Mouse (Mus musculus) liver (tissue): ENCODE measurements around the gene Ace.

Source experiments
- DNase-seq: peaks from one replicate; pipeline ENCODE4 v3.0.0-alpha.2; 2020; ENCODE audit warnings: mixed read lengths

Gene Ace

GRCm38 (mm10) chr11:105946694-105947154 lies 21.0 kb upstream of the Ace start:
- DNase-seq: peak; percentile 18

- no peak for DNase-seq
These were observed 19.5 kb upstream of the Ace start for GRCm38 (mm10) chr11:105948255-105948654.

GRCm38 (mm10) chr11:105950519-105950918 lies 17.2 kb upstream of the Ace start:
- DNase-seq: no peak

DNA sequence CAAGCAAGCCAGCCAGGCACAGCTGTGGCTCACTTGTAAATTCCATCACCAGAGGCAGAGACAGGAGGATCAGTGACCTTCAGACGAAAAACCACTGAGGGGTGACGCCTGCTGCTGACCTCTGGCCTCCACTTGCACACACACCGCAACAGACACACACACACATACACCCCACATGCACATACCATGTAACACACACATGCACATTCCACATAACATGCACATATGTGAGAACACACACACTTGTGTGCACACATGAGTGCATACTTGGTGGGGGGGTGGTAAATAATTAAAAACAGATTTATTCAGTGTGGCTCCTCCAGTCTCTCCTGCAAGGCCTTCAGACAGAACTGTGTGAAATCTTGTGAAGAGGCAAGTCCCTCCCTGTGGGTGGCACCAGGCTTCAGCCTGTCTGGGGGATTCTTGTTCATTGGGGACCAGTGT lies 16.1 kb upstream of the Ace start:
- no peak for DNase-seq

DNA sequence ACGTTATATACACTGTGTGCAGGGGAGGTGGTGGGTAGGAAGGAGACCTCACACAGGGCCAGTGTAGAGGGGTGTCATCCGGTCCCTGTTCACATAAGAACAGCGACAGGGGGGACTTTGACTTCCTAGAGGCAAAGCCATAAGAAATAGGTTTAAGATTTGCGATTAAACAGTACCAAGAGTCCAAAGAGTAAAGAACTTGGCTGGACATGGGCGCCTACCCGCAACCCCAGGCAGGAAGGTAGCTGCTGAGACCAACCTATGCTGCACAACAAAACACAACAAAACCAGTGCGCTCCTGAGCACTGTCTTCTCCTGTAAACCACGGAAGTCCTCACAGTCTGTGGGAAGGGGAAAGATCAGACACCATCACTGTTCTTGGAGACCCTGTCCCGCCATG lies 15.6 kb upstream of the Ace start:
- no peak for DNase-seq

GRCm38 (mm10) chr11:105952911-105953386 lies 14.8 kb upstream of the Ace start, which contains the start of gene Cyb561:
Gene Cyb561, minus strand, starts transcription at chr11:105953336.
- DNase-seq: no peak

DNA sequence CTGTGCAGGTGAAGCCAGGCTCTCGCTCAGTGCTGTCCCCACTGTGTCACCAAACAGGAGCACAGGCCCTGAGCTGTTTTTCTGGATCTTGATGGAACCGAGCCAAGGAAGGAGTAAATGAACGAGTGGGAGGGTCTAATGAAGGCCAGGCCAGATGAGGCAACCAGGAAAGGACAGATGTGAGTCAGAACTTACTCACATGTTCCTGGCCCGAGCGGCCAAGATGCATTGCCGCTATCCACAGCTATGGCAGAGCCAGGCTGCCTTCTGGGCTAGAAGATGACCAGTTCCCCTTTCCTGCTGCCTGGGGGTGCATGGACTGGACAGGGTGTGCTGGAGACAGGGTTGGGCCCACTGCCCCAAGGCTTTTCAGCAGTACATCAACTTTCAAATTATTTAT lies 14.3 kb upstream of the Ace start:
- DNase-seq: no peak

DNA sequence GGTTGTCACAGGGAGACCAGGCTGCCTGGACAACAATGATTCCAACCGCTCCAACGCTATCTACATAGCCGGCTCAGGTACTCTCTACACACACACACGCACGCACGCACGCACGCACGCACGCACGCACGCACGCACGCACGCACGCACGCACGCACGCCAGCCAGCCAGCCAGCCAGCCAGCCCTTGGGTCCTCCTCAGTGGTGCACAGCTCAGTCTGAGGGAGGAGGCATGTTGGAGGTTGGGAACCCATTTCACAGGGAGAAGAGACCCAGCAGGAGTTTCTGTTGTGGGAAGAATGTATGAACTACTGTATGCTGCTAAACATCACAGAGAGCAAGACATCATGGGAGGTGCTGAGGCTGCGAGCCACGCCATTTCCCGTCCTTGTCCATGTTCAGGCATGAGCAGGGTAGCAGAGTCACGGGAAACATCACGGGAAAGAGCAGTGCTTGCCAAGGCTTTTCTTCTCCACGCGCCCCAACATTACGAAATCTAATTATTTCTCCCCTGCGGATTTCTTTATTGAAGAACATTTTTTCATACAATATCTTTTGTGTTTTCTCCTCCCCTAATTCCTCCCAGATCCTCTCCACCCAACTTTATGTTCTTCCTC lies 11.8 kb upstream of the Ace start:
- DNase-seq: no peak

- DNase-seq: no peak
These were observed 10.2 kb upstream of the Ace start for GRCm38 (mm10) chr11:105957501-105957900.

- no peak for DNase-seq
These were observed 9.2 kb upstream of the Ace start for GRCm38 (mm10) chr11:105958566-105958965.

DNA sequence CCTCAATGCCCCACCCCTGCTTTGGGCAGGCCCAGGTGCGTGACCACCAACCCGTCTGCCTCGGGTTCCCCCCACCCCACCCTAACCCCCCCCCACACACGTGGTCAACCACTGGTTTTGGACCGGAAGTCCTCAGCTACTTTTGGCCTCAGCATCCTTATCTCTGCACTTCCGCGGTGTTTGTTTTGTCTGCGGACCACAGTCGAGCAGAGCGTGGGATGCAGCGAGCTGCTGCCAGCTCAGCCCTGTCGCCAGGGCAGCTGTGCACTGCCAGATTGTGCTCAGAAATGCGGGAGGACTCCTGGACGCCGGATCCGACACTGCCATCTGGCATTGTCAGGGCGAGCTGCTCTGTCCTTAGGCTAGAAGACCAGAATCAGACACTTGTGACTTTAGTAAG lies 8.4 kb upstream of the Ace start:
- no peak for DNase-seq

DNA sequence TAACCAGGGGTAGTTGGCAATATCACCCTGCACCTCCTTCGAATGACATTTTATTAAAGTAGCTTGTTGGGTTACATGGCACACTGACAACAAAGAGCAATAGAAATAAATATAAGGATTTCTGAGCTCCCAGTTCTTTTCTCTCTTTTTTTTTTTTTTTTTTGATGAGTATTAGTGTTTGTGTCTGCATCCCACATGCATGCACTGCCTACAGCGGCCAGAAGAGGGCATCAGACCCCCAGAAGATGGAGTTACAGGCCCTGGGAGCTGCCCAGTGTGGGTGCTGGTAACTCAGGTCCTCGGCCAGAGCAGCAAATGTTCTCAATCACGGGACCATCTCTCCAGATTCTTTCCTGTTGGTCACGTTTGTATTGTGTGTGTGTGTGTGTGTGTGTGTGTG lies 3.1 kb upstream of the Ace start:
- DNase-seq: no peak

- DNase-seq: no peak
These were observed 1.5 kb upstream of the Ace start for GRCm38 (mm10) chr11:105966288-105966687.

GRCm38 (mm10) chr11:105968948-105969347 lies 1.2 kb downstream of the Ace start:
- DNase-seq: no peak

DNA sequence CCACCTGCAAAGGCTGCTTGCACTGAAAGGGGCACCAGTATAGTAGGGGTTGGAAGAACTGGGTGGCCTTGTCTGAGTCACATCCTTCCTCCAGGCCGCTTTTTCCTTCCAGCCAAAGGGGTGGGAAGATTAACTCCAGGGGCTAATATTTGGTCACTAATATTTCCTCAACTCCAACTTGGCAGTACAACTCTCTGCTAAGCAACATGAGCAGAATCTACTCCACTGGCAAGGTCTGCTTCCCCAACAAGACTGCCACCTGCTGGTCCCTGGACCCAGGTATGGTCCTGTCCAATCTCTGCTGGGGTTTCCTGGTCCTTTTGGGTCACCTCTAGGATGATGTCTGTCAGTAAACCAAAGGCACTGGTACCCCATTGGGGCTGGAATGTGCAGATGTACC lies 1.8 kb downstream of the Ace start:
- DNase-seq: no peak

DNA sequence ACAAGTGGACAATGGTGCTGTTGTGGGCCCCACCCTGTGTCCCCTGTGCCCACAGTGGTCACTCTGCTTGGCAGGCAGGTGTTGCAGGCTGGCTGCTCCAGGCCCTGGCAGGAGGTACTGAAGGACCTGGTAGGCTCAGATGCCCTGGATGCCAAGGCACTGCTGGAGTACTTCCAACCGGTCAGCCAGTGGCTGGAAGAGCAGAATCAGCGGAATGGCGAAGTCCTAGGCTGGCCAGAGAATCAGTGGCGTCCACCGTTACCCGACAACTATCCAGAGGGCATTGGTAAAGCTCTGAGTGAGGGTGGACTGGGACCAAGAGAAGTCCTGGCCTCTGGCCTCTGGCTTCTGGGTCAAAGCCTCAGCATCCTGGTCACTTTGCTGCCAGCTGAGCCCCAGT lies 6.8 kb downstream of the Ace start:
- no peak for DNase-seq

- DNase-seq: no peak
These were observed 7.3 kb downstream of the Ace start for GRCm38 (mm10) chr11:105975050-105975449.

- DNase-seq: no peak
These were observed 7.9 kb downstream of the Ace start for GRCm38 (mm10) chr11:105975636-105976035.

GRCm38 (mm10) chr11:105978232-105978631 lies 10.5 kb downstream of the Ace start:
- no peak for DNase-seq

DNA sequence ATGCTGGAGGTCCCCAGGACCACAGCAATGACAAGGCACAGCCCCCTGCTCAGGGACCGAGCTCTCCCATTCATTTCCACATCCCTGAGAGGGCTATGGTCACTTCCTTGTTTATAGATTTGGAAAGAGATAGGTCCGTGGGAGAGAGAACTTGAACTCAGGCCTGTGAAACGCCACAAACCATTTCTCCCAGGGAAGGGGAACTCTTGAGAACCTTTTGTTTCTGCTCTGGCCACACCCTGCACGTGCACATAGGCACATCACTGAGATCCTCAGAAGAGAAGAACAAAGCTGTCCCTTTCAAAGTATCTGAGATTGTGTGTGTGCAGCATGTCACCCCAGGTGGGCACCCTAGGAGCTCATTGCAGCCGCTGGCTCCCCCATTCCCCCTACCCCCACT lies 10.9 kb downstream of the Ace start:
- no peak for DNase-seq

GRCm38 (mm10) chr11:105984452-105984851 lies 16.7 kb downstream of the Ace start:
- DNase-seq: no peak

DNA sequence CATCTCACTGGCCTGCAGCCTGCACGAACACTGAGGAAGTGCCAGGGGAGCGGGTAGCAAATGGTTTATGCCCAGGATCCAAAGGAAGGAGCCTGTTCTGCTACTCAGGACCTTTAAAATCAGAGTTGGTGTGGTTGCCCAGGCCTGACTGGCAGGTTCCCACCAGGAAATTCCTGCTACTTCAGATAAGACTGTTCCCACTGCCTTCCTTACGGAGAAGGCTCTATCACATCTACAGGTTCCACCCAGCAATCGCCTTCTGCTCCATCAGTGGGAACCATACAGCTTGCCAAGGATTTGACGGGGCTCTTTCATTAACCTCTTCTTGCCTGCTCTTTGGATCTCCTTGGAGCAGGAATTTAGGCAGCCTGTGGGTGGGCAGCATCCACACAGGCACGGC lies 19.7 kb downstream of the Ace start:
- no peak for DNase-seq

DNA sequence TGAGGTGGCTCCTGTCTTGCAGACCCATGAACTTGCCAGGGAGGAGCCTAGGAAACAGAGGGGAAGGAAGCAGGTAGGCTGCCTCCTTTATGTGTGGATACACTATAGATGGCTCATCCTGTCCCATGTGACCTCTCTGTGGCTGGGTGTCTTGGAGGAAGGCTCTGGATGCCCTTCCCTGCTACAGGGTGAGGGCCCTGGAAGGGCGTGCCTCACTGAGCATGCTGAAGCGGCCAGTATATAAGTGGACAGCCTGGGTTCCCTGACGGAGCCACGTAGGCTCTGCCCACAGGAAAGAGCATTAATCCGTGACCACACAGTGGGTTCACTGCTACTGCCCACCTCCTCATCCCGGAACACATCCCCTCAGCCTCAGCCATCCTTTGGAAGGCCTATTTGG lies 21.7 kb downstream of the Ace start:
- no peak for DNase-seq

DNA sequence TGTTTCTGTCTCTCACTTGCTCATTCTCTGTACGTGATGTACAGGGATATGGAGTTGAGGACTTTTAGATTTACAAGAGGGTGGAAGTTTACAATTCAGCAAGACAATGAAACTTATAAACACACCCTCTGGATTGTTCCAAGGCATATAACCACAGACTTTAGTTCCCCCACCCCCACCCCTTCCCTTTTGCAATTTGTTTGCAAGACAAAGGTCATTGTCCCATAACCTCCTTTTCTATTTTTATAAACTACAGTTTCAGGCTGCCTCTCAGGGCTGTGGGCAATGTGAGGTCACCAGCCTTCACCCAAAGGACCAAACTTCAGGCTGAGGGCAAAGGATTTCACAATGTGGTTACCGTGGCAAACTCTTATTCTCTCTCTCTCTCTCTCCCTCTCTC lies 22.5 kb downstream of the Ace start:
- peak; percentile 19 for DNase-seq

- DNase-seq: no peak
These were observed 26.6 kb downstream of the Ace start, which contains the start of gene Ace3 for GRCm38 (mm10) chr11:105994375-105994774. Gene Ace3, plus strand, starts transcription at chr11:105994675.
